Mouse (Mus musculus): Measurements from ENCODE around the gene Phf8. TPM values are rescaled to one million over a fixed set of nuclear protein-coding genes. Genes with fewer than 3 reads are reported as not detected.
"Not testable (repeated sequence)": the region's sequence is repeated elsewhere in the genome, so short reads cannot be mapped to it uniquely, and the experiment has no call there.

Gene Phf8
- 12.6 and 15.0 TPM in 2 replicates for polyA plus RNA-seq (2014; fragmentation: Nextera tagmentation; extraction: Ambion mirVana)

- Histone ChIP-seq H3K9ac (ENCODE audit: low read length) (peak within 1 kb of the TSS; percentile 82), H3K9me3 (ENCODE audit: control insufficient read depth, low read length) (no peaks in the 10 kb centered on the region), H3K36me3 (ENCODE audit: control insufficient read depth, insufficient read depth, low read length) (peaks cover 5% of the 10 kb centered on the region; the same call in 1 of the 2 replicates), H3K27me3 (ENCODE audit: control insufficient read depth, insufficient read depth, low read length) (no peaks in the 10 kb centered on the region), H3K4me3 (ENCODE audit: control insufficient read depth in 1 of 2, insufficient read depth in 1 of 2, low read depth in 1 of 2, low read length in 2 of 2) (peak within 1 kb of the TSS; percentile 48 to 58), H3K4me2 (ENCODE audit: low read length) (peak within 1 kb of the TSS; percentile 73), H3K4me1 (ENCODE audit: control insufficient read depth in 2 of 2, insufficient read depth in 2 of 2, low read length in 2 of 2) (no peaks in the 10 kb centered on the region), H3K27ac (replicated peaks in 1 of 2; ENCODE audit: control insufficient read depth in 1 of 2, insufficient read depth in 1 of 2, low read depth in 2 of 2, low read length in 2 of 2) (peak within 1 kb of the TSS; percentile 97 to 99)
- peak; percentile 93 for ATAC-seq (ENCODE audit: insufficient number of reproducible peaks, insufficient read depth, low FRiP score, low read depth)
- 17% methylated on average over 66 of the region's 68 CpGs for WGBS
These were observed at the start of gene Phf8 for GRCm38 (mm10) chrX:151520458-151521322. Gene Phf8 (plus strand): TSS chrX:151520672.

GRCm38 (mm10) chrX:151488128-151488527, 32.3 kb upstream of the Phf8 start:
- no peak overlapping the region for H3K9ac ChIP-seq (ENCODE audit: low read length)
- no peaks in the 10 kb centered on the region for H3K9me3 ChIP-seq (ENCODE audit: control insufficient read depth, low read length)
- no peak overlapping the region for H3K27ac ChIP-seq (replicated peaks in 1 of 2; ENCODE audit: control insufficient read depth in 1 of 2, insufficient read depth in 1 of 2, low read depth in 2 of 2, low read length in 2 of 2)
- H3K36me3 ChIP-seq (ENCODE audit: control insufficient read depth, insufficient read depth, low read length) = no peaks in the 10 kb centered on the region
- no peaks in the 10 kb centered on the region for H3K27me3 ChIP-seq (ENCODE audit: control insufficient read depth, insufficient read depth, low read length)
- H3K4me2 ChIP-seq (ENCODE audit: low read length) = no peak overlapping the region
- H3K4me3 ChIP-seq (ENCODE audit: control insufficient read depth in 1 of 2, insufficient read depth in 1 of 2, low read depth in 1 of 2, low read length in 2 of 2) = no peak overlapping the region
- ATAC-seq (ENCODE audit: insufficient number of reproducible peaks, insufficient read depth, low FRiP score, low read depth) = no peak
- WGBS = 83% methylated on average over 3 of the region's 3 CpGs
- H3K4me1 ChIP-seq (ENCODE audit: control insufficient read depth in 2 of 2, insufficient read depth in 2 of 2, low read length in 2 of 2) = no peaks in the 10 kb centered on the region

GRCm38 (mm10) chrX:151493269-151493668, 27.2 kb upstream of the Phf8 start:
- not testable (repeated sequence) for H3K36me3 ChIP-seq (ENCODE audit: control insufficient read depth, insufficient read depth, low read length); H3K27me3 ChIP-seq (ENCODE audit: control insufficient read depth, insufficient read depth, low read length); H3K9ac ChIP-seq (ENCODE audit: low read length); H3K9me3 ChIP-seq (ENCODE audit: control insufficient read depth, low read length); H3K4me3 ChIP-seq (ENCODE audit: control insufficient read depth in 1 of 2, insufficient read depth in 1 of 2, low read depth in 1 of 2, low read length in 2 of 2); H3K4me1 ChIP-seq (ENCODE audit: control insufficient read depth in 2 of 2, insufficient read depth in 2 of 2, low read length in 2 of 2); ATAC-seq (ENCODE audit: insufficient number of reproducible peaks, insufficient read depth, low FRiP score, low read depth); H3K4me2 ChIP-seq (ENCODE audit: low read length); H3K27ac ChIP-seq (replicated peaks in 1 of 2; ENCODE audit: control insufficient read depth in 1 of 2, insufficient read depth in 1 of 2, low read depth in 2 of 2, low read length in 2 of 2)
- WGBS = 86% methylated on average over 4 of the region's 4 CpGs

GRCm38 (mm10) chrX:151496596-151496995, 23.9 kb upstream of the Phf8 start:
- WGBS = 53% methylated on average over 1 of the region's 1 CpGs

GRCm38 (mm10) chrX:151508536-151508935, 11.9 kb upstream of the Phf8 start:
- no peaks in the 10 kb centered on the region for H3K27me3 ChIP-seq (ENCODE audit: control insufficient read depth, insufficient read depth, low read length)
- H3K36me3 ChIP-seq (ENCODE audit: control insufficient read depth, insufficient read depth, low read length) = no peaks in the 10 kb centered on the region
- no peaks in the 10 kb centered on the region for H3K4me1 ChIP-seq (ENCODE audit: control insufficient read depth in 2 of 2, insufficient read depth in 2 of 2, low read length in 2 of 2)
- no peak for ATAC-seq (ENCODE audit: insufficient number of reproducible peaks, insufficient read depth, low FRiP score, low read depth)
- no peak overlapping the region for H3K9ac ChIP-seq (ENCODE audit: low read length)
- H3K9me3 ChIP-seq (ENCODE audit: control insufficient read depth, low read length) = no peaks in the 10 kb centered on the region
- no peak overlapping the region for H3K27ac ChIP-seq (replicated peaks in 1 of 2; ENCODE audit: control insufficient read depth in 1 of 2, insufficient read depth in 1 of 2, low read depth in 2 of 2, low read length in 2 of 2)
- no peak overlapping the region for H3K4me2 ChIP-seq (ENCODE audit: low read length)
- H3K4me3 ChIP-seq (ENCODE audit: control insufficient read depth in 1 of 2, insufficient read depth in 1 of 2, low read depth in 1 of 2, low read length in 2 of 2) = no peak overlapping the region

More at GRCm38 (mm10) chrX:151496596-151496995, 23.9 kb upstream of the Phf8 start:
- Histone ChIP-seq H3K27me3 (ENCODE audit: control insufficient read depth, insufficient read depth, low read length) (no peaks in the 10 kb centered on the region), H3K9ac (ENCODE audit: low read length) (no peak overlapping the region), H3K4me1 (ENCODE audit: control insufficient read depth in 2 of 2, insufficient read depth in 2 of 2, low read length in 2 of 2) (no peaks in the 10 kb centered on the region), H3K4me3 (ENCODE audit: control insufficient read depth in 1 of 2, insufficient read depth in 1 of 2, low read depth in 1 of 2, low read length in 2 of 2) (no peak overlapping the region), H3K27ac (replicated peaks in 1 of 2; ENCODE audit: control insufficient read depth in 1 of 2, insufficient read depth in 1 of 2, low read depth in 2 of 2, low read length in 2 of 2) (no peak overlapping the region), H3K9me3 (ENCODE audit: control insufficient read depth, low read length) (no peaks in the 10 kb centered on the region), H3K36me3 (ENCODE audit: control insufficient read depth, insufficient read depth, low read length) (no peaks in the 10 kb centered on the region), H3K4me2 (ENCODE audit: low read length) (no peak overlapping the region)
- ATAC-seq (ENCODE audit: insufficient number of reproducible peaks, insufficient read depth, low FRiP score, low read depth) = no peak

GRCm38 (mm10) chrX:151509906-151510305, 10.6 kb upstream of the Phf8 start:
- H3K27me3 ChIP-seq (ENCODE audit: control insufficient read depth, insufficient read depth, low read length) = no peaks in the 10 kb centered on the region
- H3K4me2 ChIP-seq (ENCODE audit: low read length) = no peak overlapping the region
- no peaks in the 10 kb centered on the region for H3K9me3 ChIP-seq (ENCODE audit: control insufficient read depth, low read length)
- WGBS = 81% methylated on average over 1 of the region's 1 CpGs
- no peak for ATAC-seq (ENCODE audit: insufficient number of reproducible peaks, insufficient read depth, low FRiP score, low read depth)
- H3K27ac ChIP-seq (replicated peaks in 1 of 2; ENCODE audit: control insufficient read depth in 1 of 2, insufficient read depth in 1 of 2, low read depth in 2 of 2, low read length in 2 of 2) = no peak overlapping the region
- H3K4me1 ChIP-seq (ENCODE audit: control insufficient read depth in 2 of 2, insufficient read depth in 2 of 2, low read length in 2 of 2) = no peaks in the 10 kb centered on the region
- no peak overlapping the region for H3K4me3 ChIP-seq (ENCODE audit: control insufficient read depth in 1 of 2, insufficient read depth in 1 of 2, low read depth in 1 of 2, low read length in 2 of 2)
- no peaks in the 10 kb centered on the region for H3K36me3 ChIP-seq (ENCODE audit: control insufficient read depth, insufficient read depth, low read length)
- no peak overlapping the region for H3K9ac ChIP-seq (ENCODE audit: low read length)

GRCm38 (mm10) chrX:151513066-151513465, 7.4 kb upstream of the Phf8 start:
- H3K27ac ChIP-seq (replicated peaks in 1 of 2; ENCODE audit: control insufficient read depth in 1 of 2, insufficient read depth in 1 of 2, low read depth in 2 of 2, low read length in 2 of 2) = no peak overlapping the region
- WGBS = 62% methylated on average over 3 of the region's 3 CpGs
- no peaks in the 10 kb centered on the region for H3K9me3 ChIP-seq (ENCODE audit: control insufficient read depth, low read length)
- no peak overlapping the region for H3K4me3 ChIP-seq (ENCODE audit: control insufficient read depth in 1 of 2, insufficient read depth in 1 of 2, low read depth in 1 of 2, low read length in 2 of 2)
- H3K36me3 ChIP-seq (ENCODE audit: control insufficient read depth, insufficient read depth, low read length) = no peaks in the 10 kb centered on the region
- no peak for ATAC-seq (ENCODE audit: insufficient number of reproducible peaks, insufficient read depth, low FRiP score, low read depth)
- no peak overlapping the region for H3K4me2 ChIP-seq (ENCODE audit: low read length)
- H3K9ac ChIP-seq (ENCODE audit: low read length) = no peak overlapping the region
- no peaks in the 10 kb centered on the region for H3K27me3 ChIP-seq (ENCODE audit: control insufficient read depth, insufficient read depth, low read length)
- H3K4me1 ChIP-seq (ENCODE audit: control insufficient read depth in 2 of 2, insufficient read depth in 2 of 2, low read length in 2 of 2) = no peaks in the 10 kb centered on the region

Data from heart, embryonic 14.5 days (tissue).